Mouse (Mus musculus) ES-Bruce4 (cell line): ENCODE data around the gene Trim72. TPM values are rescaled to one million over a fixed set of nuclear protein-coding genes. Genes with fewer than 3 reads are reported as not detected.
"Not testable (repeated sequence)": the region's sequence is repeated elsewhere in the genome, so short reads cannot be mapped to it uniquely, and the experiment has no call there.

ENCODE experiments used
- H3K27ac ChIP-seq: 2 replicates; pipeline ENCODE4 v1.5.1; 2012; ENCODE audit warnings: low read length, inconsistent platforms; ENCODE audit not compliant: insufficient read depth
- H3K27me3 ChIP-seq: 2 replicates; pipeline ENCODE4 v1.6.1; 2012; ENCODE audit warnings: mild to moderate bottlenecking, low read length, inconsistent platforms; ENCODE audit not compliant: control insufficient read depth, poor library complexity, insufficient read depth, severe bottlenecking
- H3K36me3 ChIP-seq: 2 replicates; pipeline ENCODE4 v1.6.1; 2012; ENCODE audit warnings: inconsistent platforms, mild to moderate bottlenecking, low read length, moderate library complexity; ENCODE audit not compliant: control insufficient read depth, poor library complexity, insufficient read depth, severe bottlenecking
- H3K4me1 ChIP-seq: one replicate; pipeline ENCODE4 v1.8.1; 2011; ENCODE audit warnings: low read length; ENCODE audit not compliant: control insufficient read depth, insufficient read depth
- H3K4me3 ChIP-seq: 2 replicates; pipeline ENCODE4 v1.5.1; 2011; ENCODE audit warnings: low read depth, mild to moderate bottlenecking, low read length
- H3K9ac ChIP-seq: 2 replicates; pipeline ENCODE4 v1.6.1; 2012; ENCODE audit warnings: low read depth, mild to moderate bottlenecking, inconsistent platforms; ENCODE audit not compliant: poor library complexity, severe bottlenecking
- H3K9me3 ChIP-seq: replicated peaks from 2 replicates; pipeline ENCODE4 v1.6.1; 2012; ENCODE audit warnings: mild to moderate bottlenecking, low read length, inconsistent platforms; ENCODE audit not compliant: control insufficient read depth, poor library complexity, insufficient read depth, severe bottlenecking
- CTCF ChIP-seq: IDR thresholded peaks from one replicate; pipeline ENCODE4 v1.8.1; 2011; ENCODE audit warnings: low read depth, low read length
- EP300 ChIP-seq: IDR thresholded peaks from 2 replicates; pipeline ENCODE4 v1.6.1; 2011; ENCODE audit warnings: low read depth, low read length; ENCODE audit not compliant: insufficient read depth
- POLR2A ChIP-seq: IDR thresholded peaks from one replicate; pipeline ENCODE4 v1.8.1; 2011; ENCODE audit warnings: low read length; ENCODE audit not compliant: insufficient read depth
- polyA plus RNA-seq: library from polyadenylated mRNA; stranded (reverse); fragments of >200 nt; gene quantifications from 2 replicates; pipeline ENCODE4 v1.2.4, GENCODE M21; 2011; ENCODE audit warnings: low read depth; ENCODE audit not compliant: missing spikeins, insufficient read depth, insufficient read length

The Trim72 gene
- polyA plus RNA-seq, 1 experiment: not detected

DNA sequence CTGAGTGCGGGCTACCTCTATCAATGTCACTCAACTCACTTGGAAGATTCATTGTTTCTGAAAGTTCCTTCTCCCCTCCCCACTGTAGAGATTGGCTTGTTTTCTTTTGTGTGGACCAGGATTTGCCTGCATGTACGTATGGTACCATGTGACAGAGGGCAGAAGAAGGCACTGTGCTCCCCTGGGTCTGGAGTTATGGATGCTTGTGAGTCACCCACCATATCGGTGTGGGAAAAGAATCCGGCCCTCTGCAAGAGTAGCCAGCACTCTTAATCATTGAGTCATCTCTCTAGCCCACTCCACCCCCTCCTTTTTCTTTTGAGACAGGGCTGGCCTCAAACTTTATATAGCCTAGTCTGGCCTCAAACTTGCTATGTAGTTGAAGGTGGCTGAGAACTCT lies 21.2 kb downstream of the Trim72 start:
- H3K27me3 ChIP-seq: no peaks in the 10 kb centered on the region
- no peaks in the 10 kb centered on the region for H3K9me3 ChIP-seq
- H3K36me3 ChIP-seq: no peaks in the 10 kb centered on the region
- no peak for TF ChIP-seq POLR2A
- TF ChIP-seq EP300: no peak
- no peak for TF ChIP-seq CTCF
- no peak overlapping the region for H3K4me3 ChIP-seq
- H3K9ac ChIP-seq: no peak overlapping the region
- H3K27ac ChIP-seq: no peak overlapping the region
- no peaks in the 10 kb centered on the region for H3K4me1 ChIP-seq

DNA sequence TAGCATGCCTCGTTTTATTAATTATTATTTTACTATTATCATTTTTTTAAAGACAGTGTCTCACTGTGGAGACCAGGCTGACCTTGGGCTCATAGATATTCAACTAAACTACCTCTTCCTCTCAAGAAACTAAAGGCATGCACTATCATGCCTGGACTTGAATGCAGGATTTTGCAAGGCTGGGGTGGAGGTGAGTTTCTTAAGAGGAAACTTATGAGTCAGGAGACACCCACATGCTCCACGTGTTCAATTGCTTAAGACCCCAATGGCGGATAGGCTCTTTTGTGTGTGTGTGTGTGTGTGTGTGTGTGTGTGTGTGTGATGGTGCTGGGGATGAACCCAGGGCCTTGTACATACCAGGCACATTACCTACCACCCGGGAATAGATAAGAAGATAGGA lies 21.6 kb downstream of the Trim72 start:
- H3K4me3 ChIP-seq: no peak overlapping the region
- TF ChIP-seq CTCF (no peak), EP300 (no peak), POLR2A (no peak)
- H3K4me1 ChIP-seq: no peaks in the 10 kb centered on the region

DNA sequence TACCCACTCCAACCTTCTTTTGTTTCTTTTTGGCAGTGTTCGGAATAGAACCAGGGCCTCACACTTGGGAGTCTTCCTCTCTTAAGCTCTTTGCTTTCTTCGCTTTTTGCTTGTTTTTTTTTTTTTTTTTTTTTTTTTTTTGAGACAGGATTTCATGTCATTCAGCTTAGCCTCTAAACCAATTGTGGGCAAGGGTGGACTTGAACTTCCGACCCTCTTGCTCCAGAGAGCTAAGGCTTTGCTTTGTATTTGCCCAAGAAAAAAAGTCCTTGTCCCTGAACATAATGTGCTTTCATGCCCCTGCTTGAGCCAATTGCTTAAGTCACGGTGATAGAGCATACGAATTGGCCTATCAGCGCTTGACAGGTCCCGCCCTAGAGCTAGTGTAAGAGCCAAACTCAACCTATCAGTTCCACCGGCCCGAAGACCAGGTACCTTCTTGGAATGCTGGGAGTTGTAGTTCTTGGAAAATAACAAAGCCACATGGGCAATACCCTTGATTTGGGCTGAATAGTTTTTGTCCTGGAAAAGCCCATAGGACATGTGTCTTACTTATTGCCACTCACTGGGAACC lies 27.7 kb downstream of the Trim72 start:
- Histone ChIP-seq H3K9ac (no peak overlapping the region), H3K4me1 (no peaks in the 10 kb centered on the region), H3K4me3 (no peak overlapping the region), H3K27me3 (no peaks in the 10 kb centered on the region), H3K9me3 (no peaks in the 10 kb centered on the region), H3K27ac (no peak overlapping the region), H3K36me3 (no peaks in the 10 kb centered on the region)
- no peak for TF ChIP-seq CTCF
- no peak for TF ChIP-seq POLR2A
- no peak for TF ChIP-seq EP300

More for the DNA sequence above, 21.6 kb downstream of the Trim72 start:
- Histone ChIP-seq H3K9ac (no peak overlapping the region), H3K9me3 (no peaks in the 10 kb centered on the region), H3K27ac (no peak overlapping the region), H3K27me3 (no peaks in the 10 kb centered on the region), H3K36me3 (no peaks in the 10 kb centered on the region)

DNA sequence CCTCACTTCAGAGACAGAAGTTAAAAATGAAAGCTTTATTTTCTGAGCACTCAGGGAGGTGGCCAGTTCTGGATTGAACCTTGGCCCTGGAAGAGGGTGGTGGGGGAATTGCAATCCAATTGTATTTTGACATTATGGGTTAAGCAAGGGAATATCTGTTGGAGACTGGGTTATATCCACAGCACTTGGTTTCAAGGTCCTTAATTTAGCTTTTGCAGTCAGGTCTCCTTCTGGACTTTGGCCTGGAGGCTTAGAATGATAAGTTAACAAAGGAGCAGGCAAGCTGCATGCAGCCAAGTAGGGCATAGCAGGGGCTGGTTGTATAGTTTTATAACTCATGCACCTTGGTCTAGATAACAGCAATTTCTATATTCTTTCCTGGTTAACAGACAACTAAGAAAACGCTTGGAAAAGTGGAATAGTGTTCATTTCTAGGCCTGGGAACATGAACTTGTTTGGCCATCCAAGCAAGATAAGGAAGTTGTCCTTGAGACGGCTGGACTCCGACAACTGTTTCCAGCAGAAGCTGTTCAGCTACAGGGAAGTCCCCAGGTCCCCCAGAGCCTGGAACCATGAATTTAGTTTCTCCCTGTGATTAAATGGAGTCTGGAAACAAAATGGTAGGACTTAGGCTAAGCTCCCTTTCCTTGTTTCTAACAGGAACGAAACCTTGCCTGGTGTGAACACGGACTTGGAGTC lies 28.7 kb downstream of the Trim72 start:
- Histone ChIP-seq H3K27ac (no peak overlapping the region), H3K27me3 (no peaks in the 10 kb centered on the region), H3K36me3 (no peaks in the 10 kb centered on the region), H3K9ac (no peak overlapping the region), H3K4me3 (no peak overlapping the region), H3K9me3 (no peaks in the 10 kb centered on the region), H3K4me1 (no peaks in the 10 kb centered on the region)
- no peak for TF ChIP-seq POLR2A
- TF ChIP-seq EP300: no peak
- no peak for TF ChIP-seq CTCF

DNA sequence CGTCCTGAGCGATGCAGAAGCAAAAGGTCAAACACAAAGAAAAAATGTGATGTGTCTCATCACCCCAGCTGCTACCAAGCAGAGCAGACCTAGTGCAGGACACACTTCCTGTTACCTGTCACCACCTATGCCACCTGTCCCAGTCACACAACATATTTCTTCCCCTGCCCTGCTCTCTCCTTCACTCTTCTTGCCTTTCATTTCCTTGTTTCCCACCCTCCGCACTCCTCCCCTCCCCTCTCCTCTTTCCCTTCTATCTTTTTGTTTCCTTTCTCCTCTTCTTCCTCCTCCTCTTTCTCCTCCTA lies 29.2 kb downstream of the Trim72 start:
- no peaks in the 10 kb centered on the region for H3K9me3 ChIP-seq
- no peak overlapping the region for H3K4me3 ChIP-seq
- no peaks in the 10 kb centered on the region for H3K27me3 ChIP-seq
- H3K36me3 ChIP-seq: no peaks in the 10 kb centered on the region
- TF ChIP-seq EP300: no peak
- TF ChIP-seq CTCF: no peak
- TF ChIP-seq POLR2A: no peak
- H3K27ac ChIP-seq: no peak overlapping the region
- H3K9ac ChIP-seq: no peak overlapping the region
- H3K4me1 ChIP-seq: no peaks in the 10 kb centered on the region

DNA sequence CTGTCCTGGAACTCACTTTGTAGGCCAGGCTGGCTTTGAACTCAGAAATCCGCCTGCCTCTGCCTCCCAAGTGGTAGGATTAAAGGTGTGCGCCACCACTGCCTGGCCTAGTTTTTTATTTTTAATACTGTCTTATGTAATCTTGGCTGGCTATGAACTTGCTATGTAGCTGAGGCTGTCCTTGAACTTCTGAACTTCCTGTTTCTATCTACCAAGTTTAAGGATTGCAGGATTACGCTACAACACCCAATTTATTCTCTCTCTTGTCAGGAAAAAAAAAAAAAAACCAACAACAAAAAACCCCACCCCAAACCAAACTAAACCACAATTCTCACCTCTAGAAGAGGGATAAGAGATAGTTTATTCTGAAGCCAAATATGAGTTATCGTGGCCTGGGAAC lies 29.9 kb downstream of the Trim72 start:
- TF ChIP-seq POLR2A (no peak), CTCF (no peak), EP300 (no peak)

DNA sequence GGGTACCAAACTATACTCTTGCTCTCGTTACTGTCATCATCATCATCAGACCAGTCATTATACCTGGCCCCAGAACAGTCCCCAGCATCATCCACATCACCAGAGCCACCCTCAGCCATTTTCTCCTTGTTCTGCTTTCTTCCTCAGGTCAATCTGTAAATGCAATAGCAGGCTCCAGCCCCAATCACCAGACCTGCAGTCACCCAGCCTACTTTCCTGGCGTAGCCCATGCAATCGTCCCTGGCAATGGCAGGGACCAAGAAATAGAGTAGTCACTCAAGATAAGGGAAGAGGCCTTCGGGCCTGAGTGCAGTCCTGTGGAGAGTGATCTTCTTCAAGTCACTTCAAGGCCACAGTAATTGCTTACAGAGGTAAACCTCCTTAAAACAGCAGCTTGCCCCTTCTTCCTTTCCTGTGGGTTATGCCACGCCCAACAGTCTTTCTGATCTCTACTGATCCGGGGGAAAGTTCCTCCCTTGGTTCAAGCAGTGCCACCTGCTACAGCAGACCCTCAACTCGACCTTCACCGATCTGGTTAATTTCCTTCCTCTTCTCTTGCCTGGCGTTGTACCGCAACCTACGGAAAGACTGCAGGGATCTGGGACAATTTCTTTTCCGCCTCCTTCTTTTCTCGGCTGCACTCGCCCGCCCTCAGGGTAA lies 38.5 kb downstream of the Trim72 start:
- not testable (repeated sequence) for H3K27me3 ChIP-seq, H3K36me3 ChIP-seq, H3K27ac ChIP-seq, H3K4me3 ChIP-seq, H3K4me1 ChIP-seq, H3K9ac ChIP-seq, H3K9me3 ChIP-seq

More for the DNA sequence above, 29.9 kb downstream of the Trim72 start:
- no peaks in the 10 kb centered on the region for H3K9me3 ChIP-seq
- no peak overlapping the region for H3K9ac ChIP-seq
- no peaks in the 10 kb centered on the region for H3K36me3 ChIP-seq
- H3K4me3 ChIP-seq: no peak overlapping the region
- no peak overlapping the region for H3K27ac ChIP-seq
- H3K27me3 ChIP-seq: no peaks in the 10 kb centered on the region
- H3K4me1 ChIP-seq: no peaks in the 10 kb centered on the region
